Mouse (Mus musculus) telencephalon, adult 2 months (tissue): ENCODE measurements around the gene Lyl1.
A peak's percentile ranks its signal among the peaks of the same experiment; 100 is the strongest.

ENCODE experiments used
- DNase-seq: peaks from one replicate; pipeline ENCODE4 v3.0.0-alpha.2; 2011; ENCODE audit warnings: low read depth, low spot score

The Lyl1 gene

GRCm38 (mm10) chr8:84700941-84701911, at the start of gene Lyl1:
Gene Lyl1, plus strand, starts transcription at chr8:84701457.
- no peak for DNase-seq

DNA sequence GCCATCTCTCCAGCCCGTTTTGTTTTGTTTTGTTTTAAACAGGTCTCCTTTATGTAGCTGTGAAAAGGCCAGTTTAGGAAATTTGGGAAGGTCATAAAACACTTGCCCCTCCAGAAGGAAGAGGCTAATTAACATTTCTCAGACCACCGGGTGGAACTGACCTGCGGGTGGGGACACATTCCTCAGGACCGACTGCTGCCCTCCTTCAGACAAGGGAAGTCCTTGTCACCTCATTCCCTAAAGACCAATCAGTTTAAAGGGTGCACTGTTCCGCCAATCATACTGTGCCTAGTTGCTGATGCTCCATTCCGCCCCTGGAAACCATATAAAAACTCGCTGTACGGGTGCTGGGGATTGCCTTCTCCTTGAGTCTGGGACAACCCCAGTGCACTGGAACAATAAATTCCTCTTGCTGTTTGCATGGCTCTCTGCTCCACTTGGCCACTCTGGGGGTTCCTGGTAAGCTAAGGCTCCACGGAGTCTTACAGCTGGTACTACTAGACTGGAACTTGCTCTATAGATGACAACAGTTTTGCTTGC, 48.1 kb upstream of the Lyl1 start:
- DNase-seq = no peak

DNA sequence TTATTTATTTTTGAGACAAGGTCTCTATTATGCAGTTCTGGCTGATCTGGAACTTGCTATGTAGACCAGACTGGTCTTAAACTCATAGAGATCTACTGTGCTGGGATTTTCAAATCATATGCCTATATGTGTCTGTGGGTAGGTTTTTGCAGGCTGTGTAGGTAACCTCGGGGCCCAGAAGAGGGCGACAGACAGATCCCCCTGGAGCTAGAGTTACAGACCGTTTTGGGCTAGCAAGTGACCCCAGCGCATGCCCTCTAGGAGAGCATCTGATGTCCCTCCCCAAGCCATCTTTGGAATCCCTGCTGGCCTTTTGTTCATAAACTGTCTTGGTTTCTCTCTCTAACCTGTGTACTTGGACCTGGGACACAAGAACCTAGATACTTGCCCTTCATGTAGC, 46.7 kb upstream of the Lyl1 start:
- no peak for DNase-seq

- DNase-seq = no peak
Measured at GRCm38 (mm10) chr8:84655336-84656190, 45.7 kb upstream of the Lyl1 start.

- no peak for DNase-seq
Measured at GRCm38 (mm10) chr8:84656191-84656525, 45.1 kb upstream of the Lyl1 start.

DNA sequence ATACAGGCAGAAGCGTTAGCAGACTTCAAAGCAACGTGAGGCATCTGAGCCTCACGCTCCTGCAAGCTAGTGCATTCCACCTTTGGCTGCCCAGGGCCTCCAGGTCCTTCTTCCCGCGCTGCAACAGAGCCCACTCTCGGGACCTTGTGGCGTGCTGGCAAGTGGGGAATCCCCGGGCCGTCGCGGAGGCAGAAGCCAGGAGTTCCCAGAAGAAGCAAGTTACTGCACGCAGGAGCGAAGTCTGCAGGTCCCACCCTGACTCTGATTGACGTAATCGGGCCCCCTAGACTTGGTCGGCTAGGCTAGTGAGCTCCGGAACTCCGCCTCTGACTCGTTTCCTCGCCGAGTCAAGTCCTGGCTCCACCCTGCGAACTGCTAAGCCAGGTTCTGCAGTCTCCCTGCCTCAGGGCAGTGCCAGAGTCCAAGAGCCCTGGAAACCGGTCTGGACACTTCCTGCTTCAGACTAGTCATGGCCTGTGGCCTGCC, 44.6 kb upstream of the Lyl1 start:
- no peak for DNase-seq

DNA sequence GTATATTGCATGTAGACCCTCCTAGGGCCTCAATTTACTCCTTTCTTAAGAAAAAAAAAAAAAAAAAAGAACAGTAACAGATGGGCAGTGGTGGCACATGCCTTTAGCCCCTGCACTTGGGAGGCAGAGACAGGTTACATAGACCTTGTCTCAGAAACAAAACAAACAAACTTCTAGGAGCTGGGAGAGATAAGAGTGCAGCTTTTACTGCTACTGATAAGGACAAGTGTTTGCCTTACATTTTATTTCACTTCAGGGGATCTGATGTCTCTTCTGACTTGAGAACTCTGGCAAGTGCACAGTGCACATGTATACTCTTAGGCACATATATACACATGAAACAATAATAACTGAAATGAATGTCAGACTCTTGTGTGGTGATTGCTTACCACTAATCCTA, 44.1 kb upstream of the Lyl1 start:
- no peak for DNase-seq

GRCm38 (mm10) chr8:84657680-84658079, 43.6 kb upstream of the Lyl1 start:
- no peak for DNase-seq

DNA sequence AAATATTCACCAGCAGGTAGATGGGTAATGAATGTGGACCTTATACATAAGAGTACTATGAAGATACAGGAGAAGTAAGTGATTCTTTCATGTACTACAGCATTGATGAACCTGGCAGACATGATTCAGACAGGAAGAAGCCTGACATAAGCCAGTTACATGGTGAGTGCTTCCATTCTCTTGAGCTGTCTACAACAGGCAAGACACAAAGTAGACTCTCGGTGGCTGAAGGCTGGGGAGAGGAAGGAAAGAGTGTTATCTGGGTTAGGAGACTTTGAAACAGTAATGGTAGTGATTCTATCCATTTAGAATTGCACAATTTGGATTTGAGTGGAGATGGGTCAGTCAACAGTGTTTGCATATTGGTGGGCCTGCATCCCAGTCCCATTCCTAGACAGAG, 42.3 kb upstream of the Lyl1 start:
- no peak for DNase-seq

DNA sequence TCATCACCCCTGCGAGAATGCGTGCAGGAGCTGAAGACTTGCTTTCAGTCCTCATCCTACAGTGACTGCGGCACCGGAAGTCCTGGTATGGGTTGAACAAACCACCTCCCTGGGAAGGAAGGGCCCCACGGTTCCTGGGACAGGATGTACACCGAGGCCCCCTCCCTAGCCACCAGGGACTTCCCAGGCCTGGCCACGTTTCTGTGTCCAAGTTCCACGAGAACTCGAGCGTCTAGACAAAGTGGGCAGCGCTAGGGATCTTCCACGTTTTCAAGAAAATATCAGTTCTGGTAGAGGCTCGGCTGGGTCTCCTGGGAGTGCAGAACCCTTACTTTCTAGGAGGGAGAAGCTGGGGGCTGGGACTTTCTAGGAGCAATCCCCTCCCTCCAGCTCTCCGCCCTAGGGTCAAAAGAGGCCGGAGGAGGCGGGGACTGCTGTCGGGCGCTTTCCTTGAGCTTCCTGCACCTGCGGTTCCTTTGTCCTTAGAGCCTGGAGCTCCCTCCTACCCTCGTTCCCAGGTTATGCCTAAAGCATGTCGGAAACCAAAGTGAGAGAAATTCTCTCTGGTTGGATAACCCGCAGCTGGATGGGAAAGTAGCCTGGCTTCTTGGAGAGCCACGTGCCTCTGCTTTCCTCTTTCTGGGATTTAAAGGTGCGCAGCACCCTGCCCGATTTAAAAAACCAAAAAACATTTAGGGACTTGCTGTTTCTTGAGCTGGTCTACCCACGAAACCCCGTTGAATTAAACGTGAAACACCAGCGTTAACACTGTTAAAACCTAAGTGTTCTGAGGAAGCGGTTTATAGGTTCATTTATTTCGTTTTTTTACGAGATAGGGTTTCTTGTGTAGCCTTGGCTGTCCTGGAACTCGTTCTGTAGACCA, 41.1 kb upstream of the Lyl1 start:
- DNase-seq = no peak

DNA sequence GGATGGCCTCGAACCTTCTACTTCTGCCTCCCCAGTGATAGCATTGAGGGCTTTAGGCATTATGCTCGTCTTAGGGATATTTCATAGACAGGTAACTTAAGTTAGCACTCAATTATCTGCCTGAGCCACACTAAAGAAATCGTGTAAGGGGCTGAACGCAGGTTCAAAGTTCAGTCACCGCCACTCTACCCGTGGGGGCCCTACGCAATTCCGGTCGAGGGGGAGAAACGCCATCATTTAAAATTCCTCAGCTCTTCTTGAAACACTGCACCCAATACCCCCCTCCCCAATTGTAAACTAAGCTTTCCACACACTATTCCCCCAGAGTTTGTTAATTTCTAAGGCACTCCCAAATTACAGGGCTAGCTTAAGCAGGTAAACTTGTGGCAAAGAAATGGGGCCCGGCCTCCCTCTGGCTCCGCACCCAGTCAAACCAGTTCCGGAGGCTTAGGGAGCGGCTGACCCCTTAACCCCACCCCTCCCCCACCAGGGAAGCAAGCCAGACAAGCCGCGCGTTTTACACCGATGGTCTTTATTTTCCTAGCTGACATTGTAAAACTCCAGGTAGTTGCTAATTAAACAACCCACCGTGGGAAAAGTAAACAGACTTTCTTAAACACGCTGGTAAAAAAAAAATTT, 40.3 kb upstream of the Lyl1 start:
- no peak for DNase-seq

DNA sequence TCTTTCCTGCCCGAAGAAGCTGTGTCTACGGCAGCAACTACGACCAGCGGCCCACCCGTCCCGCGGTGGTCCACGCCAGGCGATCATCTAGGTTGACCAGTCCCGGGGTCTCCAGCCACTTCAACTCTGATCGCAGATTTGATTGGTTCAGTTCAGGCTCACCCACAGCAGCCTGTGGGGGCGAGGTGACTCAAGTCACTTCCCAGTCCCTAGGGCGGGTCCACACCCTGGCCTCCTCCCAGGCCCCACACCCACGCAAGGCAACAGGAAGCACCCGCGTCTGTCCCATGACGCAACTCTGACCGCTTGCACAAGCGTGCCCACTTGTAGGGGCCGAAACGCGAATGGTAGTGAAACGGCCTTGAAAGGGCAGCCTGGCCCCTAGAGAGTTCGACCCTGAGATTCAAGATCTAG, 39.8 kb upstream of the Lyl1 start:
- DNase-seq = no peak

- DNase-seq = no peak
Measured at GRCm38 (mm10) chr8:84661961-84662571, 39.2 kb upstream of the Lyl1 start.

DNA sequence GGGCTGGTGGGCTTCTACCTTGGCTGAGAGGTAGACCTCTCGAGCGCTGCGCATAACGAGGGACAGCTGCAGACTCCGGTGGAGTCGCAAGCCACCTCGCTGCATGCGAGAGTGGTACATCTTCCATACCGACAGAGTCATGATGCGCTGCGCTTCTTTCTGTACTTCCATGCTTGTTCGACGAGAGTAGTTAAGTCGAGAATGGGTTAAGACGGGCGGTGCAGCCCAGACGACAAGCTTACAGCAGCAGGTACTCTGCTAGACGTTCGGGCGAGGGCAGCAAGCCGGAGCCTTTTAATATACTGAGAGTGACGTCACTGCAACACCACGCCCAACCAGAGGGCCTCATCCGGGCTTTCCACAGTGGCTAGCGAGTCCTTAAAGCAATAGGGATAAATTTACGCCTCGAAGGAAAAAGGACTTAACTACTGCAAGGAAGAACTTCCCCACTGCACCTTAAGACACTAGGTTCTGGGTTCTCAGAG, 38.6 kb upstream of the Lyl1 start, which contains the start of gene Ier2:
Gene Ier2 (minus strand): TSS at position 272 of the 485 bp plus-strand sequence.
- peak; percentile 90 for DNase-seq

DNA sequence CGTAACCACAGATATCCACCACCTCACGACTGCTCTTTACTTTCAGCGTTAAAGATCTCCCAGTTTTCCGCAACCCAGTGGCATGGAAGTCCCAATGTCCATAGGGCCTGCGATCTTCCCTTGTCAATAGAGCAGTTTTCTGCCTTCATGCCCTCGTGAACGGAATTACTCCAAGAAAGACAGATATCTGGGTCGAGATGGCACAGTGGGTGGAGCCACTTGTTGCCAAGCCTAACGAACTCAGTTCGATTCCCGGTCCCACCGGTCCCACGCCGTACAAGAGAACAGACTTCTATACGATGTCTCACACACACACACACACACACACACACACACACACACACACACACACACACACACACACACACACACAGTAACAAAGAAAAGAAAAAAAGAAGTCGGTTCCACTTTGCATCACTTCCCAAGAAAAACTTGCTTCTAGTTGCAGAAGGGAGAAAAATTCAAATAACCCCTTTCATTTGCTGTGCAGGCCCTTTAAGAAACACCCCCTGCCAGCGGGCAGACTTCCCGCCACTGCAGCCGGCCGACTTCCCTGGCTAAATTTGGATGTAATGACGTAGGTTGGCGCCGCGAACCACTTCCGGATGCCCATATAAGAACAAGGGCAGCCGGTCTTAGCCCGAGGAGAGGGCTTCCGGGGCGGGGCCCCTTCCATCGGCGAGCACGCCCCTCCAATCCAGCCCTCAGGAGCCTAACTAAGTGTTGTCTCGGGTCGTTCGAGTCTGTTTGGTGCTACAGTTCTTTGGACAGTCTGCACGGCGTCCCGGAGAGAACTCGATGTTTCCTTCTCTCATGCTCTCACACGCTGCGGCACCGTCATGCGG, 37.6 kb upstream of the Lyl1 start:
- DNase-seq = peak; percentile 96

- peak; percentile 88 for DNase-seq
Measured at GRCm38 (mm10) chr8:84664566-84665384, 36.5 kb upstream of the Lyl1 start.

DNA sequence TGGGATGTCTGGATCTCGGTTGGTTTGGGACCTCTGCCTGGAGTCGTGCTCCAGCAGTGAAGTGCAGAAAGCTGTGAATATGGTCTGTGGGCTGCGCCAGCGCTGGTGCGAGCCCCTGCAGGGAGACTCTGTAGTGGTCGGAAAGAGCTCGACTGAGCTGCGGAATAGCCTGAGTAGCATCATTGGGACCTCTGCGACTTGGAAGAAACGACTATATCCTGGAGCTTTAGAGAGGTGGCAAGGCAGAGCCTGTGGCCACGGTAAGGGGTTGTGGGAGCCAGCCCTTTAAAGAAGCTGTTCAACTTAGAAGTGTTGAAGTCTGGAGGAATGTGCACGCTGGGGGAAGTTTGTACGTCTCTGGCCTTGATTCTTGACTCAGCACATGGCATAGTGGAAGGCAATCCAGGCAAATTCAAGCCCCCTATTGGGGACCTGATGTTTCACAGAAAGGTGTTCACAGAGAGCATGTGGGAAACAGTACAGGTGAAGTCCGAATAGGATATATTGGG, 35.8 kb upstream of the Lyl1 start:
- DNase-seq = no peak

GRCm38 (mm10) chr8:84668081-84668480, 33.2 kb upstream of the Lyl1 start:
- DNase-seq = no peak
